Mouse (Mus musculus) limb, embryonic 12.5 days (tissue): ENCODE data around the gene Ssx9. TPM values are rescaled to one million over a fixed set of nuclear protein-coding genes. Genes with fewer than 3 reads are reported as not detected.
"Not testable (repeated sequence)": the region's sequence is repeated elsewhere in the genome, so short reads cannot be mapped to it uniquely, and the experiment has no call there.

ENCODE experiments used
- ATAC-seq: fragments of 200-750 bp; cut with Nextera tagmentation; 2 replicates; pipeline ENCODE4 v1.8.0; 2017; ENCODE audit warnings: low read depth, moderate TSS enrichment; ENCODE audit not compliant: insufficient number of reproducible peaks, insufficient read depth, low FRiP score, low TSS enrichment
- H3K27ac ChIP-seq: fragments of 300-500 bp; sonication (generic); 2 replicates; pipeline ENCODE4 v1.5.1; 2016; ENCODE audit warnings: mild to moderate bottlenecking, moderate library complexity
- H3K27me3 ChIP-seq: fragments of 300-500 bp; sonication (generic); 2 replicates; pipeline ENCODE4 v1.6.1; 2016; ENCODE audit warnings: mild to moderate bottlenecking, moderate library complexity
- H3K36me3 ChIP-seq: fragments of 300-500 bp; sonication (generic); 2 replicates; pipeline ENCODE4 v1.6.1; 2016; ENCODE audit warnings: mild to moderate bottlenecking, moderate library complexity
- H3K4me1 ChIP-seq: fragments of 300-500 bp; sonication (generic); replicated peaks from 2 replicates; pipeline ENCODE4 v1.6.1; 2016
- H3K4me2 ChIP-seq: fragments of 300-500 bp; sonication (generic); 2 replicates; pipeline ENCODE4 v1.6.1; 2016; ENCODE audit warnings: mild to moderate bottlenecking, moderate library complexity
- H3K4me3 ChIP-seq: fragments of 300-500 bp; sonication (generic); replicated peaks from 2 replicates; pipeline ENCODE4 v1.5.1; 2016; ENCODE audit warnings: mild to moderate bottlenecking
- H3K9ac ChIP-seq: fragments of 300-500 bp; sonication (generic); replicated peaks from 2 replicates; pipeline ENCODE4 v1.6.1; 2016; ENCODE audit warnings: mild to moderate bottlenecking, moderate library complexity
- H3K9me3 ChIP-seq: fragments of 300-500 bp; sonication (generic); 2 replicates; pipeline ENCODE4 v1.6.1; 2016; ENCODE audit warnings: mild to moderate bottlenecking, moderate library complexity
- WGBS: fragments of 180-500 bp; shearing (Covaris S2); methylation state at CpG from one replicate; pipeline ENCODE4 v1.1.7; 2016; 5-methylcytosine and 5-hydroxymethylcytosine counted together
- polyA plus RNA-seq: library from polyadenylated mRNA; unstranded; fragments of >200 nt; fragmentation: Nextera tagmentation; extraction: Ambion mirVana; gene quantifications from 2 replicates; pipeline ENCODE4 v1.2.1, GENCODE M21; 2016

Gene Ssx9
- polyA plus RNA-seq: not detected in 2 replicates

DNA sequence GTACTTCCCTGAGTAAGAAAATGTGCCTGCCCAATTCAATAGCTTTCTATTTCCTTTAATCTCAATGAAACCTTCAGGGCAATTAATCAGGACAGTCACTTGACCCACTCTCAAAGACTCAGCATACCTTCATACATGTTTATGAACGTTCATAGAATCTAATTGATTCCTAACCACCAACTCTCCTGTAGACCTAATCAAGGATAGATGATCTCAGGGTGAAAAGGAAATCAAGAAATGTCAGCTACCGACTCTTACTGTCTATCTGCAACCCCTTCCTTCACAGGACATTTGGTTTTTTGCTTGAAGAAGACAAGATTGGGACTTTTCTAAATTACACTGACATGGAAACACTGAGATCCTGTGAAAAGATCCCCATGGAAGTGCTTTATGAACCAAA is at the start of gene Ssx9:
Ssx9 (plus strand) TSS at position 301 of the 400 bp plus-strand sequence.
- H3K4me2 ChIP-seq, H3K9ac ChIP-seq, H3K27me3 ChIP-seq, H3K36me3 ChIP-seq, H3K4me1 ChIP-seq, ATAC-seq, H3K27ac ChIP-seq, H3K4me3 ChIP-seq, H3K9me3 ChIP-seq: not testable (repeated sequence)
- WGBS: 67% methylated on average over 2 of the region's 2 CpGs

DNA sequence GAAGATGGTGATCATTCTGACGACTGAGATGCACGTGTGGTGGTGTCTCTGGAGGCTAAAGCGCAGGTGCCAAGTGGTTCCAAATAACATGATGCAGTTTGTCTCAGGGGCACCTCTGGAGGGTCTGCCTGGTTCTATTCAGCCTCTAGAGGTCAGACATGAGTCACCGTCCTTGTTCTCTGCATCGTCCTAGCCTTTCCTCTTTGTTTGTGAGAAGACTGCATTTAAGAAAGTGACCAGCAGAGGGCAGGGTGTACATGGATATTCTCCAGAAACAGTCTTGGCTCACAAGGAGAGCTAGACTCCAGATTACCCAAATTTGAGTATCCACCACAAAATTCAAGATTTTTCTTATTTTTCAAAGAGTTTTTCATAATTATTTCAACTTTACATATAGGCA is 15.3 kb upstream of the Ssx9 start:
- H3K9ac ChIP-seq: no peak overlapping the region
- no peaks in the 10 kb centered on the region for H3K27me3 ChIP-seq
- no peaks in the 10 kb centered on the region for H3K4me1 ChIP-seq
- H3K27ac ChIP-seq: no peak overlapping the region
- ATAC-seq: no peak
- H3K4me3 ChIP-seq: no peak overlapping the region
- 0 out of 2 replicates have a peak, but pooled peaks cover 12% of the 10 kb centered on the region for H3K9me3 ChIP-seq
- H3K36me3 ChIP-seq: no peaks in the 10 kb centered on the region
- 38% methylated on average over 5 of the region's 5 CpGs for WGBS
- no peak overlapping the region for H3K4me2 ChIP-seq

DNA sequence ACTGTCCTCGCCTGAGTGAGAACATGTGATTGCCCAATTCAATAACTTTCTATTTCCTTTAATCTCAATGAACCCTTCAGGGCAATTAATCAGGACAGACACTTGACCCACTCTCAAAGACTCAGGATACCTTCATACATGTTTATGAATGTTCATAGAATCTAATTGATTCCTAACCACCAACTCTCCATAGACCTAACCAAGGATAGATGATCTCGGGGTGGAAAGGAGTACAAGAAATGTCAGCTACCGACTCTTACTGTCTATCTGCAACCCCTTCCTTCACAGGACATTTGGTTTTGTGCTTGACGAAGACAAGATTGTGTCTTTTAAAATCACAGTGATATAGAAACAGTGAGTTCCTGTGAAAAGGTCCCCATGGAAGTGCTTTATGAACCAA is 55.2 kb downstream of the Ssx9 start, which contains the start of gene Ssxb5:
Ssxb5 (plus strand) TSS at position 301 of the 400 bp plus-strand sequence.
- not testable (repeated sequence) for H3K9me3 ChIP-seq, H3K4me1 ChIP-seq, H3K36me3 ChIP-seq, H3K4me2 ChIP-seq, H3K27me3 ChIP-seq, ATAC-seq, H3K27ac ChIP-seq, H3K9ac ChIP-seq, H3K4me3 ChIP-seq
- 77% methylated on average over 4 of the region's 4 CpGs for WGBS

Other genes starting within 250 kb of the Ssx9 start
- gene Gm14459, start 223.5 kb upstream of the Ssx9 start, polyA plus RNA-seq: not detected in 2 replicates
- not detected in 2 replicates for gene Ssxb6, start 200.2 kb upstream of the Ssx9 start, polyA plus RNA-seq
- not detected in 2 replicates for gene Ssxb3, start 156.6 kb upstream of the Ssx9 start, polyA plus RNA-seq
- not detected in 2 replicates for gene Ssxb8, start 57.6 kb upstream of the Ssx9 start, polyA plus RNA-seq
- gene Ssxb5, start 55.3 kb downstream of the Ssx9 start, polyA plus RNA-seq: not detected in 2 replicates
- not detected in 2 replicates for gene Gm6592, start 95.6 kb downstream of the Ssx9 start, polyA plus RNA-seq
- not detected in 2 replicates for gene Gm5751, start 125.8 kb downstream of the Ssx9 start, polyA plus RNA-seq
- 8.8 and 10.7 TPM in 2 replicates for gene B630019K06Rik, start 143.9 kb downstream of the Ssx9 start, polyA plus RNA-seq
- not detected in 2 replicates for gene Fthl17b, start 214.5 kb downstream of the Ssx9 start, polyA plus RNA-seq
- gene Fthl17c, start 228.1 kb downstream of the Ssx9 start, polyA plus RNA-seq: not detected in 2 replicates
- gene Fthl17d, start 238.3 kb downstream of the Ssx9 start, polyA plus RNA-seq: not detected in 2 replicates